Mouse (Mus musculus): ENCODE data around the gene Gm49369.

DNA sequence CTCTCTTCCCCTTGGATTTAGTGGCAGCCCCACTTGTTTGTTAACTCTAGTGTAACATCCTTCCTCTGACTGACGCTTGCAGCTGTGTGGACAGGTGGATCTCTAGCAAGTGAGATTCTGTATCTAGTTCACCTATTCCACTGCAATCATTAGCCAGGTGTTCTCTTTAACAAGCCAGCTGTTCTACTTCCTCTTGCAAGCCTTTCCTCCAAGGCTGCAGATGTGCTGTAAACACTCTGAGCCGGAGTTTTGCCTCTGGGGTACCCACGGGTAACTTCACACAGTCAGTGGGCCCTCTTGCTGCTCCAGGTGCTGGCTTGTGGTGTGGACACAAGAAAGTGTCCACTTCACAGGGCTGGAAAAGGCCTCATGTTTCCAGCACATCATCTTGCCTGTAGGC lies 24.9 kb downstream of the Gm49369 start:
- TF ChIP-seq EP300 (IDR thresholded peaks at IDR 0.05; ENCODE audit: low read depth) (no peak), CTCF (IDR thresholded peaks at IDR 0.05; ENCODE audit: low read depth) (no peak)
